Mouse (Mus musculus): Measurements from ENCODE around the gene Filip1. TPM values are rescaled to one million over a fixed set of nuclear protein-coding genes. Genes with fewer than 3 reads are reported as not detected.

Filip1 gene
- total and polyA plus RNA-seq, 3 experiments = not detected

DNA sequence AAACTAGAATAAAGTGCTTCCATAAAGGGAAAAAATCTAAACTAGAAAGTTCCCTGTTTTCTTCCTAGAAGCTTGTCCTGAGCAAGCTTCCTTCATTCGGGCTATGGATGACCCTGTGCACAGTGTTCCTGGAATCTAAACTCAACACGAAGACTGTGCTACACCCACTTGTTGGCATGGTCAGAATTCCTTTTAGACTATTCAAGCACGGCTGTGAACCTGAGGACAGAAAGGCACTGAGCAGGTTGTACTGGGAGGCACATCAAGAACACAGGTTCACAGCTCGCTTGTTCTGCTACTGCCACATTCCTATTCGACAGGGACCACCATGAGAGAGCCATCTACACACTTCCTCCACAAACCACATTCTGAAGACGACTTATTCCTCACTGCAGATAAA is 150.1 kb downstream of the Filip1 start:
- no peak for DNase-seq (ENCODE audit: low read depth, low spot score)
- no peaks in the 10 kb centered on the region for H3K79me2 ChIP-seq (ENCODE audit: control insufficient read depth, insufficient read depth, low read length, poor library complexity)
- no peak overlapping the region for H3K4me3 ChIP-seq (ENCODE audit: control insufficient read depth in 1 of 2, insufficient read depth in 1 of 2, low read depth in 2 of 2, low read length in 2 of 2)
- TF ChIP-seq NRF1 (IDR thresholded peaks at IDR 0.05; ENCODE audit: insufficient read depth, low read depth, low read length, poor library complexity, severe bottlenecking) = no peak
- no peak for TF ChIP-seq RCOR1 (IDR thresholded peaks at IDR 0.05; ENCODE audit: low read depth, low read length)
- no peak for TF ChIP-seq MAZ (IDR thresholded peaks at IDR 0.05; ENCODE audit: low read depth, low read length)
- no peak for TF ChIP-seq KAT2A (conservative IDR thresholded peaks at IDR 0.05; ENCODE audit: low read depth, low read length)
- no peak for TF ChIP-seq NELFE (IDR thresholded peaks at IDR 0.05; ENCODE audit: low read depth, low read length)
- TF ChIP-seq CHD1 (IDR thresholded peaks at IDR 0.05; ENCODE audit: low read depth, low read length) = no peak
- TF ChIP-seq JUND (IDR thresholded peaks at IDR 0.05; ENCODE audit: low read depth, low read length) = no peak
- no peak for TF ChIP-seq POLR2AphosphoS5 (IDR thresholded peaks at IDR 0.05; ENCODE audit: borderline replicate concordance, low read depth, low read length)
- no peak for TF ChIP-seq SMC3 (IDR thresholded peaks at IDR 0.05; ENCODE audit: low read depth, low read length)
- no peak for TF ChIP-seq UBTF (IDR thresholded peaks at IDR 0.05; ENCODE audit: borderline replicate concordance, insufficient read depth, low read depth, low read length)
- TF ChIP-seq MXI1 (IDR thresholded peaks at IDR 0.05; ENCODE audit: low read depth, low read length) = no peak
- no peak for TF ChIP-seq ETS1 (IDR thresholded peaks at IDR 0.05; ENCODE audit: low read depth, low read length)
- TF ChIP-seq ZC3H11A (IDR thresholded peaks at IDR 0.05; ENCODE audit: low read depth, low read length) = no peak
- no peak for TF ChIP-seq GABPA (IDR thresholded peaks at IDR 0.05; ENCODE audit: low read depth, low read length)
- no peaks in the 10 kb centered on the region for H3K9me3 ChIP-seq (replicated peaks; ENCODE audit: insufficient read depth, low read length)
- no peak overlapping the region for H3K27ac ChIP-seq (ENCODE audit: control insufficient read depth, low read depth, low read length)
- H3K27me3 ChIP-seq (ENCODE audit: control insufficient read depth in 1 of 2, insufficient read depth in 2 of 2, low read length in 2 of 2) = no peaks in the 10 kb centered on the region; a peak in 1 of 4 replicates
- H3K9ac ChIP-seq (ENCODE audit: control insufficient read depth, low read depth, low read length, poor library complexity, severe bottlenecking) = no peak overlapping the region
- H3K4me1 ChIP-seq (ENCODE audit: control insufficient read depth in 1 of 2, insufficient read depth in 2 of 2, low read length in 2 of 2) = no peaks in the 10 kb centered on the region
- H3K36me3 ChIP-seq (ENCODE audit: control insufficient read depth in 1 of 2, insufficient read depth in 2 of 2, low read length in 2 of 2) = no peaks in the 10 kb centered on the region

DNA sequence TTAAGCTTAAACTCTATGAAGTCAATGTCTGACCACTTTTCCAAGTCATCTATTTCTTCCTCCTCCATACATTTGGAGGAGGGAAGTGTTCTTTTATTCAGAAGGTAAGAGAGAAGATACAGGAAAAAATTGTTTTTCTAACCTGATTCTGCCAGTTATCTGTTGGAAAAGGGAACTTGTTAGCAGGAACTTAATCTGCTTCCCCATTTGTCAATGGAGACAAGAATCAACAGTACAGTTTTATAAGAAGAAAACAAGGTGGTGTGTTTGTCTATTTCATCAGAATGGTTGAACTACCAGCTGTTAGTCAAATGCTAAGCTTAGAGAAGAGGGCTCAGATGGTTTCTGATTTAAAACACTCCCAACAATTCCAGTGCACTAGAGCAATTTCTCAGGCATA is 165.6 kb downstream of the Filip1 start:
- Histone ChIP-seq H3K9me3 (replicated peaks; ENCODE audit: insufficient read depth, low read length) (no peaks in the 10 kb centered on the region), H3K36me3 (ENCODE audit: control insufficient read depth in 1 of 2, insufficient read depth in 2 of 2, low read length in 2 of 2) (no peaks in the 10 kb centered on the region), H3K27me3 (ENCODE audit: control insufficient read depth in 1 of 2, insufficient read depth in 2 of 2, low read length in 2 of 2) (no peaks in the 10 kb centered on the region), H3K27ac (ENCODE audit: control insufficient read depth, low read depth, low read length) (no peak overlapping the region), H3K4me1 (ENCODE audit: control insufficient read depth in 1 of 2, insufficient read depth in 2 of 2, low read length in 2 of 2) (no peaks in the 10 kb centered on the region), H3K4me3 (ENCODE audit: control insufficient read depth in 1 of 2, insufficient read depth in 1 of 2, low read depth in 2 of 2, low read length in 2 of 2) (no peak overlapping the region), H3K79me2 (ENCODE audit: control insufficient read depth, insufficient read depth, low read length, poor library complexity) (no peaks in the 10 kb centered on the region), H3K9ac (ENCODE audit: control insufficient read depth, low read depth, low read length, poor library complexity, severe bottlenecking) (no peak overlapping the region)
- TF ChIP-seq EP300 (IDR thresholded peaks at IDR 0.05; ENCODE audit: low read depth in 1 of 2, low read length in 2 of 2) (no peak), POLR2AphosphoS2 (IDR thresholded peaks at IDR 0.05; ENCODE audit: low read length) (no peak), MYB (IDR thresholded peaks at IDR 0.05; ENCODE audit: low read depth, low read length) (no peak), MEF2A (IDR thresholded peaks at IDR 0.05; ENCODE audit: extremely low read depth, insufficient replicate concordance, low read depth, low read length, poor library complexity, severe bottlenecking) (no peak), BHLHE40 (IDR thresholded peaks at IDR 0.05; ENCODE audit: borderline replicate concordance, low read depth, low read length) (no peak), SIN3A (IDR thresholded peaks at IDR 0.05; ENCODE audit: low read length) (no peak), ZC3H11A (IDR thresholded peaks at IDR 0.05; ENCODE audit: low read depth, low read length) (no peak), MAX (IDR thresholded peaks at IDR 0.05; ENCODE audit: low read length) (no peak), MYC (IDR thresholded peaks at IDR 0.05; ENCODE audit: low read depth, low read length) (no peak), RCOR1 (IDR thresholded peaks at IDR 0.05; ENCODE audit: low read depth, low read length) (no peak)
- DNase-seq (ENCODE audit: low read depth, low spot score) = peak; percentile 8

Measured in MEL (cell line).